Mouse (Mus musculus): ENCODE data around the gene Dennd1a.

- TF ChIP-seq POLR2A (IDR thresholded peaks at IDR 0.05; ENCODE audit: borderline replicate concordance, extremely low read depth, low read depth, low read length): no peak
- TF ChIP-seq CTCF (IDR thresholded peaks at IDR 0.05; ENCODE audit: insufficient read depth, low read length): no peak
Measured at GRCm38 (mm10) chr2:37769793-37770192, 517.4 kb downstream of the Dennd1a start.
